Mouse (Mus musculus): ENCODE data around the gene Phykpl.

DNA sequence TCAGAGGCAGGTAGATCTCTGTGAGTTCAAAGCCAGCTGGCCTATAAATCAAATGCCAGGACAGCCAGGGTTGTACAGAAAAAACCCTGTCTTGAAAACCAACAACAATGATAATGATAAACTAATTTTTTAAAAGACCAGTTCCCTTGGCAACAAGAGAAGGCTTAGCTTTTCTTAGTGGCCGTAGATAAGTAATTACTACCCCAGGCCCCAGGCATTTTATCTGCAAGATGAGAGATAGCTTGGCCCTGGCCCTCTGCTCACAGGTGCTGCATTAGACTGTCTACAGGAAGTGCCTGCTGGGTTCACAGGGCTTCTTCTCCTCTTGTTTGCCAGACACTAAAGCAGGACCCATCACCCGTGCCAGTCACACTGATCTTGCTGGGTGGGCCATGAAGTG is 29.5 kb upstream of the Phykpl start:
- no peak for TF ChIP-seq CTCF (IDR thresholded peaks at IDR 0.05; ENCODE audit: low read depth, low read length)
- TF ChIP-seq POLR2A (IDR thresholded peaks at IDR 0.05; ENCODE audit: extremely low read depth, insufficient read depth, low read length): no peak
